Mouse (Mus musculus) retina, adult 2 months (tissue): ENCODE results near the gene Furin.

ENCODE experiments used
- DNase-seq: peaks from one replicate; pipeline ENCODE4 v3.0.0-alpha.2; 2012; ENCODE audit warnings: low read depth, low spot score

Gene Furin

DNA sequence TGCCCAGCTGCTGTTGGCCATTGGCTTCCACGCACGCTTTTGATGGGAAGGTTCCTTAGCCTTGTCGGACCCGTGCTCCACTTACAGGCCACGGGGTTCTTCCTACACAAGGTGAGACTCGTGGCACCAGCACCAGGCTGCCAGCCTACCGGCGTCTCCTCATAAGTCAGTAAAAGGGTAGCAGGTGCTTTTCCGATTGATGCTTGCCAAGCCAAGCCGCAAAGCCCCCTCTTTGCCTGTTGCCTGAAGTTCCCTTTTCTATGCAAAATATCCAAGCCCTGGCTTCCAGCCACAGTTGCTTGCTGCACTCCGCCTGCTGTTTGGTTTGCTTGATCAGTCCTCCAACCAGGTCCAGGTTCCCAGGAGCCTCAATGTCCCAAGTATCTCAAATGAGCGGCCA is 31.4 kb downstream of the Furin start:
- no peak for DNase-seq

GRCm38 (mm10) chr7:80373352-80373751 is 31.9 kb downstream of the Furin start:
- no peak for DNase-seq

DNA sequence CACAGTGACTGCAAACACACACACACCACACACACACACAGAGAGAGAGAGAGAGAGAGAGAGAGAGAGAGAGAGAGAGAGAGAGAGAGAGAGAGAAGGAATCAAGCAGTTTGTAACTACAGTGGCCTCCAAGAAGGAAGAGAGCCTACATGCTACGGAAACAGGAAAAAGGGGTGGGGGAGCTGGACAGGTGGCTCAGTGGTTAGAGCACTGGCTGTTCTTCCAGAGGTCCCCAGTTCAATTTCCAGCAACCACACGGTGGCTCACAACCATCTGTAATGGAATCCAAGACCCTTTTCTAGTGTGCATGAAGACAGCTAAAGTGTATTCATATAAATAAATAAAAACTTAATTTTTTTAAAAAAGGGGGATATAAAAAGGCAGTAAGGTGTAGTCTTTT is 32.6 kb downstream of the Furin start:
- no peak for DNase-seq

GRCm38 (mm10) chr7:80372166-80372565 is 33.1 kb downstream of the Furin start:
- peak; percentile 66 for DNase-seq

- peak; percentile 66 for DNase-seq
These were observed 34.0 kb downstream of the Furin start, which contains the start of gene Man2a2 for GRCm38 (mm10) chr7:80371041-80371751. Man2a2 (minus strand) TSS chr7:80371375.

DNA sequence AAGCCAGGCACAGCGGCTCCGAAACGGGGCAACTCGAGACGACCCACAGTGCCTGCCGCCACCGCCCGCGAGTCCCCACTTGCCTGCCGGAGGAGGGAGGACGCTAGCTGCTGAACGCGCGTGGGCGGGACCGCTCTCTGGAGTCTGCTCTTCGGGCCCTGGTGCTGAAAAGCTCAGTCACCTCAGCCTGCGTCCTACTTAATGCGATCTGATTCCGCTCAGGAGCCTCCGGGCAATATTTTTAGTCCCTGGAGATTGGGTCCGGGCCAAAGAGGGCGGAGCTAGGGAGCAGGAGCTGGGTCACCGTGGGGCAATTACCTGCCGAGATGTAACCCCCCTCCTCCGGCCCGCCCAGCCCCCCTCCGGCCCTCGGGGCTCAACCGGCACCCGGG is 34.6 kb downstream of the Furin start:
- peak; percentile 98 for DNase-seq

DNA sequence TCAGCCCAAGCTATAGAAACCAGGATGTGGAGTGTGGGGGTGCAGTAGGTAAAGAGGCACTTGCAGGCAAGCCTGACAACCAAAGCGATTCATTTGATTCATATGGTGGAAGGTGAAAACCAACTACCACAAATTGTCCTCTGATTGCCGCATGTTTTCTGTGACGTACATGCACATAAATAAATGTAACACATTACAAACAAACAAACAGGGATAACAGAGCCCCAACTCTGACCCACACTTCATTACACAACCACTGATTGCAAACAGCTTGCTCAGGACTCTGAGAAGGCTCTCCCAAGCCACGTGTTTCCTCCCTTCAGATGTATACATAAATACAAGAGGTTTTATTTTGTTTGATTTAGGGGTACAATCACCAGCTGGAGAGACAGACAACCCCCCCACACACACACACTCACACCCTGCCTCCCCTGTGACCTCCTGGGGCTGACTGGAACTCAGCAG is 35.2 kb downstream of the Furin start:
- no peak for DNase-seq

DNA sequence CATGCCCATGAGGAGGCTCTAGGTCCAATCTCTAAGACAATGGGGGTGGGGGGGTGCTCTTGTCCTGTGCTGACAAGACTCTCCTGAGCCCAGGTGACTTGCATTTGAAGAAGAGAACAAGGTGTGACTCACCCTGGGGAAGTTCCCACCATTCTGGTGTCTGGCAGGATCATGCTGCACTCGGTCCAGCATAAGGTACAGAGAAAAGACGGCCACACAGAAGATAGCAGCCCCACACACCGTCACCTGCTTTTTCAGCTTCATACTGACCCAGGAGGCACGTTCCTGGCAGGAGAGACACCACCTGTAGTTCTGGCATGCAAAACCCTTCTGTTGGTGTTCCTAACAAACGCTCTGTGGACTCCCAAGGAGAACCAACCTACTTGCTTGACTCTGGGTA is 35.8 kb downstream of the Furin start:
- no peak for DNase-seq

DNA sequence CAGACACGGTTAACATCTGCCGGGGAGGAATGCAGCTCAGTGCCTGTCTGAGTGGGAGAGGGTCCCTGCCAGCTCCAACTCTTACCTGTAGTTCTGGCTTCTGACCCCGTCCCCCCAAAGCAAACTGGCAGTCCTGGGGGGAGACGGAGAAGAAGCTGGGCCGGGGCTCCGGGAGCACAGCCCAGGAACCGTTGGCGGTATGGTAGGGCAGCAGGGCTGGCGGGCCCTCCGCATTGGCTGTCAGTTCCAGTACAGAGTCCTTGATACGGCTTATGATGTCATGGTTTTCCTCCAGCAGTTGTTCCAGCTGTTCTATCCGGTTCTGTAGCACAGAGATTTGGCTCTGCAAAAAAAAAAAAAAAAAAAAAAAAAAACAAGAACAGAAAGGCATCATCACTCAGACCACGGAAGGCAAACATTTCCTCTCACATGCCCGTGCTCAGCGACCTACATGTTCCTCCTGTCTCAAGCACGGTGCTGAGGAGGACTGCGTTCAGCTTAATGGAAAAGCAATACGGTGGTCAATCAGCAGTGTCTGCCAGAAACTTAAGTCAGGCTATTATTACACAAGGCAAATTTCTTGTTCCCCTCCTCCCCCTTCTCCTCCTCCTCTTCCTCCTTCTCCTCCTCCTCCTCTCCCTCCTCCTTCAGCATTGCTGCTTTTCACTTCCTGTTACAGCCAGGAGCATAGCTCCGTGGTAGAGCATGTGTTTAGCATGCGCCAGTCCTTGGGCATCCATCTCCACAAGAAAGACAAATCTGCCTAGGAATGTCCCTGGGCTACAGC is 36.4 kb downstream of the Furin start:
- no peak for DNase-seq

DNA sequence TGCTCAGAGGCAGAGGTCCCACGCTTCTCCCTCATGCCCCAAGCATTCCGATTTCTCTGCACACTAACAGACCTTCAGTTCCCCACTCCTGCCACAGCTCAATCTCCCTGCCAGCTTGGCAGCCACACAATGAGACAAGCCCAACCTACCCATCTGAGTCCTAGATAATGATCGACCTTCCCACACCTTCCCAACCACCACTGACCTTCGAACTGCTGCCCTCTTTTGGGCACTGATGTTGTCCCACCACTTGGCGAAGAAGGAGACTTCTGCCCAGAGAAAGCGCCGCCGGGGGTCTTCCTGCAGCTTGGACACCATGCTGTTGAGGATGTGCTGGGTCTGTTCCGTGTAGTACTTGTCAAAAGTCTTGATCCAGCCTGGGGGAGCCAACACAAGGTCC is 37.2 kb downstream of the Furin start:
- no peak for DNase-seq

DNA sequence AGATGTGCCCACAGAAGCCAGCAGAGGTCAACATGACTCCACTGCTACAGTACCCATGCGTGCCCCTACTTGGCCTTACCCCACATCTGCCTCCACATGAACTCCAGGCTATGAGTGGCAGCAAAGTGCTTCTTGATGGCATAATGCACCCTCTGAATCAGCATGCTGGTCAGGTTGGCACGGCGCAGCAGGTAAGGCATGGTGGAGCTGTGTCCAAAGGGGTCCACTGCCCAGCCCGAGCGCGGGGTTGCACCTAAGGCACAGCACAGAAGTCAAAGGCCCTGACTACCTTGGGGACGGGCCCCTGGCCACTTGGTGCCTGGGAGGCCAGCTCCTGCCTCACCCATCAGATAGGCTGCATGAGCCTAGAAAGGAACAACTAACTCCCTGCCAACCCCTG is 38.0 kb downstream of the Furin start:
- no peak for DNase-seq

- no peak for DNase-seq
These were observed 39.5 kb downstream of the Furin start for GRCm38 (mm10) chr7:80365759-80366158.

GRCm38 (mm10) chr7:80360435-80360834 is 44.8 kb downstream of the Furin start:
- DNase-seq, result no peak

DNA sequence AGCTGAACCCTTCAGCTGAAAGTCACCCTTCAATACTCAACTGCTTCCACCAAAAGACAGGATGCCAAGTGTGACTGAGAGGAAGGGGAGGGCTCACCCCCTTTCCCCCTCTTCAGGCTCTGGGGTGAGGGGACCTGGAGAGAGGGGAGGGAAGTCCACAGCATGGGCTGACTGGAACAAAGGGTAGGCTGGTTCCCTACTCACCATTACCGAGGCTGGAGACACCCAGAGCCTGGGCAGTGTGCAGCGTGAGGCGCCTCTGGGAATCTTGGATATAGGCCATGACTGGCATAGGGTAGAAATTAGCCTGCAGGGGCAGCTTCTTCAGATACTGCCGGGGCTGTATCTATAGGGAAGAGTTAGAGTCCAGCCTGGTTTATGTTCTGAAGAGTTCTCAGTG is 47.2 kb downstream of the Furin start:
- no peak for DNase-seq

- no peak for DNase-seq
These were observed 48.1 kb downstream of the Furin start for GRCm38 (mm10) chr7:80357156-80357555.

GRCm38 (mm10) chr7:80356351-80356750 is 48.9 kb downstream of the Furin start:
- no peak for DNase-seq

GRCm38 (mm10) chr7:80352920-80353319 is 52.3 kb downstream of the Furin start:
- no peak for DNase-seq

DNA sequence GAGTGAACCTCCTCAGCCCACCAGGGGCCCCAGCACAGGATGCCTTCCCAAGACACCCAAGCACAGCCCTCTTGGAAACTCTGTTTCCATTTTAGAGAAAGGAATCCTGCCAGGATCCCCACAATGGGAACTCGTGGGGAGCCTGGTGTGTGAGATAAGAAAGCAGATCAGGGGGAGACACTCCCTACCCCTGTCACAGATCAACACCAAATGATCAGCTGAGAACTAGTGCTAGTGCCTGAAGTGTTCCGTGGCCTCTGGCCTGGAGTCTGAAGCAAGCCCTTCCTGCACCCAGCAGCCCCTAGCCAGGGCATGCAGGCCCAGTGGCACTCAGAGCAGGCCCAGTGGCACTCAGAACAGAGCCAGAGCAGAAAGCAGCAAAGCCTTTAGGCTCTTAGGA is 54.4 kb downstream of the Furin start:
- no peak for DNase-seq

DNA sequence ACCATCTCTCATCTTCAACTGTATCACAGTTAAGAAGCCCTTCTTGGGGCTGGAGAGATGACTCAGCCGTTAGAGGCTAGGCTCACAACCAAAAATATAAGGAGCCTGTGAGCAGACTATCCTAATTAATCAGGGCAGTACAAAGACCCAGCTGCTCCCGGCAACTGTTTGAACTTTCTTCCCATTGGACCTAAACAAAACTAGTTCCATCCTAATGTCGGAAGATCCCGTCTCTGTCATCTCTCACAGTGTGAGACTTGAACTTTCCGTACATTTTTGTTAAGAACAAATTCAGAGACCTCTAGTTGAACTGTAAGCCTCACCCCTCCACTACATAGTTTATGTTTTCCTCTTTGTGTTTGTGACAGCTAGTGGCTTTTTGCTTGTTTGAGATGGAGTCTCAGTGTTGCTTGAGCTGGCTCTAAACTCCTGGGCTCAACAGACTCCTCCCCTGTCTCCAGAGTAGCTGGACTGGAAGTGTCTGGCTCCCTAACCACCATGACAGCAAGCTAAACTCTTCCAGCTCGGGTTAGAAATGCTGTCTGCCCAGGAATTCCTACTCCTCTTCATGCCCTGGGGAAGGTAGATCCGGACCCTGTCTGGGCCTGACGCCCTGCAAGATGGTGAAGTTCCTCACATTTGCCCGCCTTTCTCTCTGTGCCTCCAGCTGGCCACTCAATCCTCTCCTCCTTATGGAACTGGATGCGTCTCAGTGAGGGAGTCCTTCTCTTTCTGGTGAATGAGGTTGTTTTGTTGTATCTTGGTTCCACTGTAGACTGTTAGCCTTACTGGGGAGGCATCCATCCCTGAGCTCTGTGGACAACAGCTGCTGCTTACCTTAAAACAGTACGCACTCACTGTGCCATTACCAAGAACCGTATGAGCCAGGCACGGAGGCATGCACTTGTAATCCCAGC is 57.3 kb downstream of the Furin start:
- DNase-seq, result no peak

DNA sequence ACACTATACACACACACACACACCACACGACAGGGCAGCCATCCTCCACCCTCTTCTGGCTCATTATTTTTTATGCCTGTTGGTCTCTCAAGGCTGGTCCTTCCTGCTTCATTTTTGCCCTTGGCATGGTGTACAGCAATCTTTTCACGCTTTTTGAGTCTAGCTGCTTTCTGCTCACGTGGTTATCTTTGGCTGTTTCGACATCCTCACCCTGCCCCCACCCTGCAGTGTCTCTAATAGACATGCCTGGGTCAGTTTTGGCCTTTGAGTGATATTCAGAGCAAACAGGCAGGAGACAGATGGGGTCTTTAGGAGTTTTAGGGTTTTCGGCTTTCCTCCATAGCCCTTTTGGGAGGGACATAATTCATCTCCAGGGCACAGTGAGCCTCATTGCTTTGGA is 58.4 kb downstream of the Furin start:
- no peak for DNase-seq

- DNase-seq, result no peak
These were observed 59.1 kb downstream of the Furin start for GRCm38 (mm10) chr7:80346173-80346572.
